Mouse (Mus musculus) gastrocnemius, postnatal 25 days (tissue): ENCODE measurements at regions not wholly inside any gene's neighbourhood (a gene's known extent, or its start where the extent isn't known, plus 50 kb on each side); places are given as distances from the start of the nearest gene placed in this dataset.
"Not testable (repeated sequence)": the region's sequence is repeated elsewhere in the genome, so short reads cannot be mapped to it uniquely, and the experiment has no call there.

Source experiments
- DNase-seq: peaks from one replicate; pipeline ENCODE4 v3.0.0; 2022

GRCm38 (mm10) chr14:45806726-45807280 lies 148.9 kb upstream of the Ddhd1 start:
- no peak for DNase-seq

- no peak for DNase-seq
Observed at GRCm38 (mm10) chr14:45807767-45808166, 149.8 kb upstream of the Ddhd1 start.

GRCm38 (mm10) chr14:45809491-45809890 lies 151.5 kb upstream of the Ddhd1 start:
- DNase-seq = no peak

GRCm38 (mm10) chr14:45810101-45810500 lies 152.2 kb upstream of the Ddhd1 start:
- no peak for DNase-seq

- DNase-seq = no peak
Observed at GRCm38 (mm10) chr14:45810630-45811029, 152.7 kb upstream of the Ddhd1 start.

- peak; percentile 24 for DNase-seq
Observed at GRCm38 (mm10) chr14:45815598-45815997, 157.7 kb upstream of the Ddhd1 start.

- not testable (repeated sequence) for DNase-seq
Observed at GRCm38 (mm10) chr14:45816611-45817010, 158.7 kb upstream of the Ddhd1 start.

- DNase-seq = no peak
Observed at GRCm38 (mm10) chr14:45817756-45818155, 159.8 kb upstream of the Ddhd1 start.

GRCm38 (mm10) chr14:45824601-45825000 lies 166.7 kb upstream of the Ddhd1 start:
- DNase-seq = no peak

- DNase-seq = no peak
Observed at GRCm38 (mm10) chr14:45826023-45826422, 168.1 kb upstream of the Ddhd1 start.

GRCm38 (mm10) chr14:45827096-45827495 lies 169.2 kb upstream of the Ddhd1 start:
- no peak for DNase-seq

- DNase-seq = no peak
Observed at GRCm38 (mm10) chr14:45830457-45830856, 172.5 kb upstream of the Ddhd1 start.

GRCm38 (mm10) chr14:45837039-45837438 lies 179.1 kb upstream of the Ddhd1 start:
- DNase-seq = no peak

- no peak for DNase-seq
Observed at GRCm38 (mm10) chr14:45843829-45844228, 185.9 kb upstream of the Ddhd1 start.

- no peak for DNase-seq
Observed at GRCm38 (mm10) chr14:45850588-45850987, 192.6 kb upstream of the Ddhd1 start.

- no peak for DNase-seq
Observed at GRCm38 (mm10) chr14:45878428-45878827, 220.5 kb upstream of the Ddhd1 start.

GRCm38 (mm10) chr14:45920783-45921182 lies 262.8 kb upstream of the Ddhd1 start:
- no peak for DNase-seq

GRCm38 (mm10) chr14:45943581-45943980 lies 285.6 kb upstream of the Ddhd1 start:
- no peak for DNase-seq

GRCm38 (mm10) chr14:45944101-45944500 lies 286.2 kb upstream of the Ddhd1 start:
- DNase-seq = no peak

- no peak for DNase-seq
Observed at GRCm38 (mm10) chr14:45944506-45944905, 286.6 kb upstream of the Ddhd1 start.

GRCm38 (mm10) chr14:45956624-45957023 lies 298.7 kb upstream of the Ddhd1 start:
- no peak for DNase-seq

GRCm38 (mm10) chr14:45962474-45962873 lies 304.5 kb upstream of the Ddhd1 start:
- DNase-seq = no peak

GRCm38 (mm10) chr14:45964043-45964442 lies 306.1 kb upstream of the Ddhd1 start:
- peak; percentile 8 for DNase-seq

GRCm38 (mm10) chr14:45983206-45983857 lies 325.4 kb upstream of the Ddhd1 start:
- peak; percentile 43 for DNase-seq
